Mouse (Mus musculus) embryonic fibroblast, embryonic 13.5 days (primary cell): ENCODE results near the gene Eif4g1.

Experiments
- CTCF ChIP-seq: IDR thresholded peaks from 2 replicates; pipeline ENCODE4 v1.5.1; 2011; ENCODE audit warnings: mild to moderate bottlenecking, control low read depth, low read length, moderate library complexity, borderline replicate concordance; ENCODE audit not compliant: insufficient read depth
- POLR2A ChIP-seq: IDR thresholded peaks from 2 replicates; pipeline ENCODE4 v1.6.1; 2011; ENCODE audit warnings: low read depth, mild to moderate bottlenecking, control low read depth, low read length, moderate library complexity

DNA sequence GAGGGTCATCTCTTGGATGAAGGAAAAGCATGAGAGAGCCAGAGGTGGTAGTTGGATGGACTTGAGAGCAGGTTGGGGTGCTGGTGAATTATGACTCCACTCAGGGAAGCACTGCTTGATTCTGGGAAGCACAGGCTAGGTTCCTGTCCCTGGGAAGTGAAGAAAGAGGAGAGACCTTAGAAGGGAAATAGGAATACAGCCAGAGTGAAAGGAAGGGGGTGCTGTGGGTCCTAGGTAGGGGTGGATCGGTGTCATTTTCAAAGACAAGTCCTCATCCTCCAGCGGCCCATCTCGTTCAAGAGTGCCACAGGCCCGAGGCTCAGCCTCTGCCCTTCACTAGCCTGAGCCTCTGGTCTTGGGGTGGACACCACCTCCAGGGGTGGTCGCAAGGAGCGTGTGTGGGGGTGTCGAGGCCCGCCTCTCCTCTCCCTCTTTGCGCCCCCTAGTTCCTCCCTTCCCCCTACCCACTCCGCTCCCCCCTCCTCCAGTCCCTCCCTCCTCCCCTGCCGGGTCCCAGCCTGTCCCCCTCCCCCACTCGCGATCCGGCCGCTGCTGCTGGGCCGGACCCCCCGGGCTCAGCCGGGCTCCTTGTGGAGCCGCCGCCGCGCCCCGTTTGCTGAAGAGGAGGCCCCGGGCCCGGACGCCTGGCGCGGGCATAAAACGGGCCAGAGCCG lies 64.3 kb downstream of the Eif4g1 start:
- TF ChIP-seq POLR2A (no peak; the same call in 1 of the 2 replicates), CTCF (no peak)
